Mouse (Mus musculus) urinary bladder, postnatal 0 days (tissue): ENCODE measurements around the gene Frmd3. TPM values are rescaled to one million over a fixed set of nuclear protein-coding genes. Genes with fewer than 3 reads are reported as not detected.

Experiments used
- polyA plus RNA-seq: library from polyadenylated mRNA; unstranded; fragments of >200 nt; fragmentation: Nextera tagmentation; extraction: Ambion mirVana; gene quantifications from 2 replicates; pipeline ENCODE4 v1.2.1, GENCODE M21; 2015

Frmd3 gene
- polyA plus RNA-seq = 0.17 and 0.23 TPM in 2 replicates

DNA sequence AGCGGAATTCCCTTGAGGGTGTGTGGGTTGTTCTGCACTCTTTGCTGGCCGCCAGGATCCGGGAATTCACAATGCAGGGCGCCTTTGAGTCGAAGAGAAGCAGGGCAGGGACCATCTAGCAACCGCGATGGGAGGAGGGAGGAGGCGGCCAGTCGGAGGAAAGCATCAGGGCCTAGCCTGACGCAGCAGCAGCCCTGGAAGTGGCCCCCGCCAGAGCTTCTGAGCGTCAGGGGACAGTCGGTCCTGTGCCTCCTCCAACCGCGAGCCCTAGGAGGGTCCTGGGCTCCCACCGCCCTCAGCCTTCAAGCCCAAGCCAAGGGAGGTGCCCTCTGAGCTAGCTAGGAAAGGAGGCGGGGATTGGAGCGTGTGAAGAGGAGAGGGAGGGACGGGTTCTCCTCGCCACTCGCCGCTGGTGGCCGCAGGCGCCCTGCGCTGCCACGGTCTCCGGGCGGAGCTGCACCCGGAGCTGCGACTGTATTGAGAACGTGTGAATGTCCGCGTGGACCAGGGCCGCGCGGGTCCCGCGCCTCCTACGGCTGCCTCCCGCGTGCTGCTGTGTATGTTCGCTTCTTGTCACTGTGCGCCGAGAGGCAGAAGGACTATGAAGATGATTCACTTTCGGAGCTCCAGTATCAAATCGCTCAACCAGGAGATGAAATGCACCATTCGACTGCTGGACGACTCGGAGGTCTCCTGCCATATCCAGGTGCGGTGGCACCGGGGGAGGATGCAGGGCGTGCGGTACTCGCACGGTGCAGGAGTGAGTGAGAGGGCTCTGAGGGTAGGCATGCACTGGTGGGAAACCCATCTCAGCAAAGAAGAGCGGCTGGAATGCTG is at the start of gene Frmd3:
TSS of gene Frmd3 (plus strand) at position 232 of the 837 bp plus-strand sequence.

DNA sequence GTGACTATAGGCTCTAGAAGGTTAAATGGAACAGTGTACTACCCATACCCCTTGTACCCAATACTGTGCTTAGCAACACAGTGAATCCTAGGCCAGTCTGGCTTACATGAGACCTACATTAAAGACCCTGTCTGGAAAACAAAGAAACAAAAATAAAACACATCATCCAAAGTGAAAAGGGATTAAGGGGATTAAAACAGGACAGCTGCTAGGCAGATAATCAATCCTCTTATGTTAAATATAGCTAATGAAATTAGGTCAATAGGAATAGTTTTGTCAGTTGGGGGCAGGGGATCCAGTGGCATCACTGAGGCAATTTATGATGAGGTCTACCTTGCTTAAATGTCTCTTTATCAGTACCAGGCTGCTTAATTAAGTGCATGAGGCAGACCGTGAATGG is 228.9 kb downstream of the Frmd3 start, which contains the start of gene Kdm4c:
TSS of gene Kdm4c (plus strand) at position 322 of the 400 bp plus-strand sequence.

Other genes with a start within 250 kb of the Frmd3 start
- gene Rasef, start 222.4 kb upstream of the Frmd3 start, polyA plus RNA-seq = 4.2 and 5.5 TPM in 2 replicates
- gene Gm11758, start 137.2 kb upstream of the Frmd3 start, polyA plus RNA-seq = not detected in 2 replicates
- gene Gm11757, start 122.3 kb upstream of the Frmd3 start, polyA plus RNA-seq = not detected in 2 replicates
- gene Gm13871, start 107.5 kb upstream of the Frmd3 start, polyA plus RNA-seq = not detected in 2 replicates
- not detected in 2 replicates for gene Gm11756, start 92.7 kb upstream of the Frmd3 start, polyA plus RNA-seq
- gene 2310002L09Rik, start 62.6 kb upstream of the Frmd3 start, polyA plus RNA-seq = not detected in 2 replicates
- 6.5 and 7.7 TPM in 2 replicates for gene Kdm4c, start 229.1 kb downstream of the Frmd3 start, polyA plus RNA-seq